Mouse (Mus musculus) kidney, embryonic 15.5 days (tissue): ENCODE measurements around the gene Ing5. TPM values are rescaled to one million over a fixed set of nuclear protein-coding genes. Genes with fewer than 3 reads are reported as not detected.
A peak's percentile ranks its signal among the peaks of the same experiment; 100 is the strongest.
"Not testable (repeated sequence)": the region's sequence is repeated elsewhere in the genome, so short reads cannot be mapped to it uniquely, and the experiment has no call there.

Experiments
- ATAC-seq: fragments of 200-750 bp; cut with Nextera tagmentation; replicated peaks from 2 replicates; pipeline ENCODE4 v1.8.0; 2017; ENCODE audit warnings: moderate TSS enrichment; ENCODE audit not compliant: low FRiP score
- H3K27ac ChIP-seq: fragments of 300-500 bp; sonication (generic); 2 replicates; pipeline ENCODE4 v1.5.1; 2015; ENCODE audit warnings: mild to moderate bottlenecking, inconsistent platforms
- H3K27me3 ChIP-seq: fragments of 300-500 bp; sonication (generic); 2 replicates; pipeline ENCODE4 v1.6.1; 2015; ENCODE audit warnings: inconsistent platforms
- H3K36me3 ChIP-seq: fragments of 300-500 bp; sonication (generic); 2 replicates; pipeline ENCODE4 v1.6.1; 2015; ENCODE audit warnings: inconsistent platforms
- H3K4me1 ChIP-seq: fragments of 300-500 bp; sonication (generic); 2 replicates; pipeline ENCODE4 v1.6.1; 2015; ENCODE audit warnings: inconsistent platforms
- H3K4me2 ChIP-seq: fragments of 300-500 bp; sonication (generic); 2 replicates; pipeline ENCODE4 v1.6.1; 2015; ENCODE audit warnings: moderate library complexity, mild to moderate bottlenecking, inconsistent platforms
- H3K4me3 ChIP-seq: fragments of 300-500 bp; sonication (generic); replicated peaks from 2 replicates; pipeline ENCODE4 v1.5.1; 2015; ENCODE audit warnings: mild to moderate bottlenecking, inconsistent platforms
- H3K9ac ChIP-seq: fragments of 300-500 bp; sonication (generic); 2 replicates; pipeline ENCODE4 v1.6.1; 2015; ENCODE audit warnings: mild to moderate bottlenecking, inconsistent platforms
- H3K9me3 ChIP-seq: fragments of 300-500 bp; sonication (generic); replicated peaks from 2 replicates; pipeline ENCODE4 v1.6.1; 2016; ENCODE audit warnings: inconsistent platforms
- WGBS: fragments of 180-500 bp; shearing (Covaris S2); methylation state at CpG from one replicate; pipeline ENCODE4 v1.1.7; 2015; ENCODE audit warnings: mixed read lengths; 5-methylcytosine and 5-hydroxymethylcytosine counted together
- polyA plus RNA-seq: library from polyadenylated mRNA; unstranded; fragments of >200 nt; fragmentation: Nextera tagmentation; extraction: Ambion mirVana; gene quantifications from 2 replicates; pipeline ENCODE4 v1.2.1, GENCODE M21; 2015

The Ing5 gene
- polyA plus RNA-seq, 1 experiment from 2014 or later, result 19.3 TPM

- no peak overlapping the region for H3K4me3 ChIP-seq
- peaks cover 19% of the 10 kb centered on the region for H3K36me3 ChIP-seq
- H3K27ac ChIP-seq, result no peak overlapping the region
- no peak overlapping the region for H3K9ac ChIP-seq
- no peak overlapping the region for H3K4me2 ChIP-seq
- no peak for ATAC-seq
- H3K27me3 ChIP-seq, result no peaks in the 10 kb centered on the region
- WGBS, result 93% methylated on average over 8 of the region's 8 CpGs
- no peaks in the 10 kb centered on the region for H3K4me1 ChIP-seq
- H3K9me3 ChIP-seq, result no peaks in the 10 kb centered on the region
These were observed 33.6 kb downstream of the Ing5 start for GRCm38 (mm10) chr1:93837335-93837734.

GRCm38 (mm10) chr1:93838569-93838968 lies 34.8 kb downstream of the Ing5 start:
- not testable (repeated sequence) for H3K9me3 ChIP-seq, H3K4me2 ChIP-seq, H3K27ac ChIP-seq, H3K27me3 ChIP-seq, H3K9ac ChIP-seq, H3K4me1 ChIP-seq, H3K4me3 ChIP-seq, ATAC-seq
- 83% methylated on average over 8 of the region's 8 CpGs for WGBS
- H3K36me3 ChIP-seq, result peaks cover 19% of the 10 kb centered on the region

GRCm38 (mm10) chr1:93845766-93846366 lies 42.1 kb downstream of the Ing5 start:
- peak; percentile 79; the same call in 1 of the 2 replicates for ATAC-seq
- not testable (repeated sequence) for H3K4me3 ChIP-seq, H3K9ac ChIP-seq, H3K27ac ChIP-seq, H3K9me3 ChIP-seq, H3K4me2 ChIP-seq, H3K36me3 ChIP-seq, H3K27me3 ChIP-seq, H3K4me1 ChIP-seq
- WGBS, result 88% methylated on average over 2 of the region's 3 CpGs

DNA sequence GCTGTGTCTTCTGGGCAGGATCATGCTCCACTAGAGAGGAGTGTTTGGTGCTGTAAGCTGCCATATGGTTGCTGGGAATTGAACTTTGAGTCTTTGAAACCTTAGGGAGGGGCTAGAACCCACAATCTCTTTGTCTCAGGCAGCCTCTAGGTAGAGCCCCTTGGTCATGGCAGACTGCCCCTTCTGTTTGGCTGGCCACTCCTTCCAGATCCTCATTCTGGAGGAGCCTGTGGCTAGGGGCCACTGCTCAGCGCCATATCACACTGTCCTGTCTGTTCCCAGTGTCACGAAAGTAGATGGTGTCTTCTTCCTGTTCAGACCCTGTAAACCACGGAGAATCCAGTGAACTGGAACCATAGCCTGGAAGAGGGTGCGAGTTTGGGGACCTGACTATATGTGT lies 52.0 kb downstream of the Ing5 start:
- not testable (repeated sequence) for H3K36me3 ChIP-seq, ATAC-seq, H3K4me2 ChIP-seq, H3K9ac ChIP-seq, H3K27me3 ChIP-seq, H3K27ac ChIP-seq, H3K9me3 ChIP-seq, H3K4me1 ChIP-seq, H3K4me3 ChIP-seq
- 72% methylated on average over 4 of the region's 4 CpGs for WGBS

GRCm38 (mm10) chr1:93857370-93857769 lies 53.6 kb downstream of the Ing5 start:
- Histone ChIP-seq H3K27ac (no peak overlapping the region), H3K9ac (no peak overlapping the region), H3K4me2 (no peak overlapping the region), H3K9me3 (no peaks in the 10 kb centered on the region), H3K27me3 (no peaks in the 10 kb centered on the region), H3K4me3 (no peak overlapping the region), H3K4me1 (no peaks in the 10 kb centered on the region), H3K36me3 (no peaks in the 10 kb centered on the region)
- 55% methylated on average over 6 of the region's 6 CpGs for WGBS
- no peak for ATAC-seq

- Histone ChIP-seq H3K4me3 (no peak overlapping the region), H3K4me2 (no peak overlapping the region), H3K27me3 (no peaks in the 10 kb centered on the region), H3K9me3 (no peaks in the 10 kb centered on the region), H3K4me1 (no peaks in the 10 kb centered on the region), H3K27ac (no peak overlapping the region), H3K9ac (no peak overlapping the region), H3K36me3 (no peaks in the 10 kb centered on the region)
- no peak for ATAC-seq
- 52% methylated on average over 3 of the region's 3 CpGs for WGBS
These were observed 54.2 kb downstream of the Ing5 start for GRCm38 (mm10) chr1:93857991-93858390.

DNA sequence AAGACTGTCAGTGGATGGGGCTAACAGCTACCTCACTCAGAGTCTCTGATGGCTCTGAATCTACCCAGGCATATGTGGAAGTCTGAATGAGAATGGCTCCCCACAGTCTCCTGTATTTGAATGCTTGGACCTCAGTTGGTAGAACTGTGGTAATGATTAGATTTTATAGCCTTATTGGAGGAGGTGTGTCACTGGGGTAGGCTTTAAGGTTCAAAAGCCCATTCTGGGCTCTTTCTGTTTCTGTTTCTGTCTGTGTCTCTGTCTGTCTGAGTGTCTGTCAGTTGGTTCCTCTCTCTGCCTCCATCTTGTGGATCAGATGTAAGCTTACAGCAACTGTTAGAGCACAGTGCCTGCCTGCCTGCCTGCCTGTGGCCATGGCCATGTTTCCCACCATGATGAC lies 55.9 kb downstream of the Ing5 start:
- Histone ChIP-seq H3K4me2 (no peak overlapping the region), H3K4me1 (no peaks in the 10 kb centered on the region), H3K9me3 (no peaks in the 10 kb centered on the region), H3K4me3 (no peak overlapping the region), H3K27me3 (no peaks in the 10 kb centered on the region), H3K36me3 (no peaks in the 10 kb centered on the region), H3K9ac (no peak overlapping the region), H3K27ac (no peak overlapping the region)
- no peak for ATAC-seq

- H3K27ac ChIP-seq, H3K4me2 ChIP-seq, H3K9ac ChIP-seq, H3K4me3 ChIP-seq, H3K36me3 ChIP-seq, ATAC-seq, H3K4me1 ChIP-seq, H3K27me3 ChIP-seq, H3K9me3 ChIP-seq: not testable (repeated sequence)
- 65% methylated on average over 2 of the region's 2 CpGs for WGBS
These were observed 57.3 kb downstream of the Ing5 start, which contains the start of gene Gal3st2 for GRCm38 (mm10) chr1:93861048-93861447. Gene Gal3st2 (plus strand): TSS chr1:93861306.

Other genes starting within 250 kb of the Ing5 start
- 169 and 180 TPM in 2 replicates for gene Stk25, start 145.3 kb upstream of the Ing5 start, polyA plus RNA-seq
- gene Bok, start 118.3 kb upstream of the Ing5 start, polyA plus RNA-seq, result 79.2 and 92.8 TPM in 2 replicates
- gene Atg4b, start 52.5 kb upstream of the Ing5 start, polyA plus RNA-seq, result 86.5 and 88.1 TPM in 2 replicates
- gene Thap4, start 49.1 kb upstream of the Ing5 start, polyA plus RNA-seq, result 61.1 and 63.7 TPM in 2 replicates
- gene Dtymk, start 2.0 kb upstream of the Ing5 start, polyA plus RNA-seq, result 251 and 258 TPM in 2 replicates
- gene D2hgdh, start 20.9 kb downstream of the Ing5 start, polyA plus RNA-seq, result 14.1 and 16.5 TPM in 2 replicates
- gene Gal3st2, start 57.3 kb downstream of the Ing5 start, polyA plus RNA-seq, result 0.34 TPM in 1 of 2 replicates, not detected in the other
- not detected in 2 replicates for gene Gal3st2b, start 114.3 kb downstream of the Ing5 start, polyA plus RNA-seq
- gene Gal3st2c, start 186.5 kb downstream of the Ing5 start, polyA plus RNA-seq, result not detected in 2 replicates
- not detected in 2 replicates for gene Neu4, start 216.5 kb downstream of the Ing5 start, polyA plus RNA-seq
- gene Pdcd1, start 248.6 kb downstream of the Ing5 start, polyA plus RNA-seq, result not detected in 2 replicates